Mouse (Mus musculus): ENCODE results near the gene Maml1.

DNA sequence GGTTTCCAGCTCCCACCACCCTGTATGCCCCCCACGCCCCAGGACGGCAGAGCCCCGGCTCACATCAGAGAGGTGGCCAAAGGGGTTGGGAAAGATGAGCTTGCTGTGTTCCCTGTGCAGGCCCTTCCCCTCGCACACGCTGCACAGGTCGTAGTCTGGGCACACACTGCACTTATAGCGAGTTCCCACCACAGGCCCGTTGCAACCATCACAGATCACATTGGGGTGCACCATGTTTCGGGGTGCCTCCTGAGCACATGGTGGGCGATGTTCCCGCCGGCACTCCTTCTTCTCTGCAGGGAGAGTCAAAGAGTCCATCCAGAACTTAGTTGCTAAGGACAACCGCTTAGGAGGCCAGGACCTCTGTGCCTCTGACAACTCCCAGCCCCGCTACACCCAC, 84.8 kb downstream of the Maml1 start:
- TF ChIP-seq CTCF (IDR thresholded peaks at IDR 0.05; ENCODE audit: low read depth, low read length): no peak
- no peak for TF ChIP-seq TAL1 (conservative IDR thresholded peaks at IDR 0.05; ENCODE audit: low read depth, low read length)
- TF ChIP-seq GATA1 (IDR thresholded peaks at IDR 0.05; ENCODE audit: borderline replicate concordance, low read length): no peak
